Mouse (Mus musculus) MEL (cell line): ENCODE results near the gene 1700029I15Rik. TPM values are rescaled to one million over a fixed set of nuclear protein-coding genes. Genes with fewer than 3 reads are reported as not detected.

ENCODE experiments used
- DNase-seq: peaks from one replicate; pipeline ENCODE4 v3.0.0; 2011; ENCODE audit warnings: low read depth, low spot score
- H3K27ac ChIP-seq: 2 replicates; pipeline ENCODE4 v1.5.1; 2012; ENCODE audit warnings: low read depth, mild to moderate bottlenecking, control low read depth, low read length, moderate library complexity; ENCODE audit not compliant: control insufficient read depth
- H3K27me3 ChIP-seq, 2 experiments: fragments of 150-350 bp in 1 of 2; sonication (generic) in 1 of 2; 2 replicates each; pipeline ENCODE4 v1.6.1; 2012; ENCODE audit warnings: low read length in 2 of 2, mild to moderate bottlenecking in 2 of 2, improper control_type of control experiment in 1 of 2, moderate library complexity in 1 of 2; ENCODE audit not compliant: insufficient read depth in 2 of 2, control insufficient read depth in 1 of 2
- H3K36me3 ChIP-seq, 2 experiments: 2 replicates each; pipeline ENCODE4 v1.6.1; 2012 to 2014; ENCODE audit warnings: low read length in 2 of 2, improper control_type of control experiment in 1 of 2, inconsistent platforms in 1 of 2, mild to moderate bottlenecking in 1 of 2; ENCODE audit not compliant: insufficient read depth in 2 of 2, control insufficient read depth in 1 of 2
- H3K4me1 ChIP-seq, 2 experiments: fragments of 150-350 bp in 1 of 2; sonication (generic) in 1 of 2; 2 replicates each; pipeline ENCODE4 v1.6.1; 2012; ENCODE audit warnings: low read length in 2 of 2, improper control_type of control experiment in 1 of 2, mild to moderate bottlenecking in 1 of 2; ENCODE audit not compliant: insufficient read depth in 2 of 2, control insufficient read depth in 1 of 2
- H3K4me3 ChIP-seq, 2 experiments: fragments of 150-350 bp in 1 of 2; sonication (generic) in 1 of 2; 2 replicates each; pipeline ENCODE4 v1.5.1; 2012; ENCODE audit warnings: low read depth in 2 of 2, low read length in 2 of 2, mild to moderate bottlenecking in 2 of 2, moderate library complexity in 2 of 2, control low read depth in 1 of 2, improper control_type of control experiment in 1 of 2; ENCODE audit not compliant: control insufficient read depth in 1 of 2, insufficient read depth in 1 of 2
- H3K79me2 ChIP-seq: 2 replicates; pipeline ENCODE4 v1.6.1; 2012; ENCODE audit warnings: mild to moderate bottlenecking, low read length, moderate library complexity; ENCODE audit not compliant: control insufficient read depth, poor library complexity, insufficient read depth
- H3K9ac ChIP-seq: 2 replicates; pipeline ENCODE4 v1.6.1; 2012; ENCODE audit warnings: low read depth, mild to moderate bottlenecking, control low read depth, low read length, moderate library complexity; ENCODE audit not compliant: control insufficient read depth, poor library complexity, severe bottlenecking
- H3K9me3 ChIP-seq: fragments of 150-350 bp; sonication (generic); replicated peaks from 2 replicates; pipeline ENCODE4 v1.6.1; 2012; ENCODE audit warnings: mild to moderate bottlenecking, low read length, improper control_type of control experiment, moderate library complexity; ENCODE audit not compliant: insufficient read depth
- CTCF ChIP-seq, 3 experiments: IDR thresholded peaks in 2 of 3; conservative IDR thresholded peaks in 1 of 3; 2 replicates each; pipeline ENCODE4 v1.5.1; 2011 to 2012; ENCODE audit warnings: low read length in 3 of 3, low read depth in 2 of 3, mild to moderate bottlenecking in 2 of 3, improper control_type of control experiment in 1 of 3, inconsistent platforms in 1 of 3, mixed read lengths in 1 of 3, moderate library complexity in 1 of 3; ENCODE audit not compliant: control insufficient read depth in 1 of 3, insufficient read depth in 1 of 3, poor library complexity in 1 of 3, severe bottlenecking in 1 of 3
- E2F4 ChIP-seq: IDR thresholded peaks from 2 replicates; pipeline ENCODE4 v1.6.1; 2011; ENCODE audit warnings: low read depth, low read length, improper control_type of control experiment, borderline replicate concordance
- EP300 ChIP-seq, 2 experiments: IDR thresholded peaks; 2 replicates each; pipeline ENCODE4 v1.6.1; 2011; ENCODE audit warnings: improper control_type of control experiment in 2 of 2, low read length in 2 of 2, low read depth in 1 of 2, mild to moderate bottlenecking in 1 of 2
- ETS1 ChIP-seq: IDR thresholded peaks from 2 replicates; pipeline ENCODE4 v1.6.1; 2012; ENCODE audit warnings: low read depth, mild to moderate bottlenecking, inconsistent platforms, low read length, improper control_type of control experiment, moderate library complexity
- GABPA ChIP-seq: IDR thresholded peaks from 2 replicates; pipeline ENCODE4 v1.6.1; 2012; ENCODE audit warnings: low read depth, mild to moderate bottlenecking, inconsistent platforms, low read length, improper control_type of control experiment, moderate library complexity
- KAT2A ChIP-seq: conservative IDR thresholded peaks from 2 replicates; pipeline ENCODE4 v1.6.1; 2012; ENCODE audit warnings: low read depth, low read length, improper control_type of control experiment, inconsistent platforms
- MAFK ChIP-seq: IDR thresholded peaks from 2 replicates; pipeline ENCODE4 v1.6.1; 2011; ENCODE audit warnings: low read depth, mild to moderate bottlenecking, low read length, improper control_type of control experiment, borderline replicate concordance
- MEF2A ChIP-seq: IDR thresholded peaks from 2 replicates; pipeline ENCODE4 v1.6.1; 2014; ENCODE audit warnings: low read depth, mild to moderate bottlenecking, inconsistent platforms, low read length, improper control_type of control experiment; ENCODE audit not compliant: poor library complexity, insufficient replicate concordance, severe bottlenecking; ENCODE audit errors: extremely low read depth
- MYB ChIP-seq: IDR thresholded peaks from 2 replicates; pipeline ENCODE4 v1.6.1; 2011; ENCODE audit warnings: mild to moderate bottlenecking, low read depth, low read length, improper control_type of control experiment
- NELFE ChIP-seq: IDR thresholded peaks from 2 replicates; pipeline ENCODE4 v1.6.1; 2011; ENCODE audit warnings: low read depth, low read length, improper control_type of control experiment
- POLR2AphosphoS2 ChIP-seq: IDR thresholded peaks from 2 replicates; pipeline ENCODE4 v1.6.1; 2011; ENCODE audit warnings: low read length, improper control_type of control experiment
- SMC3 ChIP-seq: IDR thresholded peaks from 2 replicates; pipeline ENCODE4 v1.6.1; 2011; ENCODE audit warnings: low read depth, low read length, improper control_type of control experiment
- TCF12 ChIP-seq: IDR thresholded peaks from 2 replicates; pipeline ENCODE4 v1.6.1; 2014; ENCODE audit warnings: low read depth, mild to moderate bottlenecking, inconsistent platforms, low read length, improper control_type of control experiment, moderate library complexity
- USF1 ChIP-seq: IDR thresholded peaks from 2 replicates; pipeline ENCODE4 v1.6.1; 2014; ENCODE audit warnings: low read depth, mild to moderate bottlenecking, inconsistent platforms, low read length, improper control_type of control experiment, moderate library complexity
- ZC3H11A ChIP-seq: IDR thresholded peaks from 2 replicates; pipeline ENCODE4 v1.6.1; 2012; ENCODE audit warnings: low read depth, mild to moderate bottlenecking, inconsistent platforms, low read length, improper control_type of control experiment
- ZKSCAN1 ChIP-seq: IDR thresholded peaks from 2 replicates; pipeline ENCODE4 v1.6.1; 2012; ENCODE audit warnings: low read depth, mild to moderate bottlenecking, inconsistent platforms, low read length, improper control_type of control experiment, moderate library complexity
- polyA plus RNA-seq, 2 experiments: library from polyadenylated mRNA; stranded (reverse) in 1 of 2; unstranded in 1 of 2; fragments of >175 nt in 1 of 2; fragments of >200 nt in 1 of 2; gene quantifications; 2 replicates each; pipeline versions ENCODE4 v1.2.1 to v1.2.4; 2012; ENCODE audit warnings: low replicate concordance in 2 of 2, low read depth in 1 of 2; ENCODE audit not compliant: insufficient read length in 2 of 2, insufficient read depth in 1 of 2, missing spikeins in 1 of 2
- total RNA-seq: library from RNA; depleted of rRNA; stranded (reverse); fragments of 300-350 nt; gene quantifications from 2 replicates; pipeline ENCODE4 v1.2.3, GENCODE M21; 2012

Gene 1700029I15Rik
- total and polyA plus RNA-seq, 3 experiments = 0.65 to 3.2 TPM; not detected in 1

- H3K4me1 ChIP-seq = no peaks in the 10 kb centered on the region
- no peak for TF ChIP-seq MEF2A
- TF ChIP-seq GABPA = no peak
- no peak for TF ChIP-seq CTCF (IDR thresholded peaks at IDR 0.05 in 2 of 3, conservative IDR thresholded peaks at IDR 0.05 in 1 of 3; ENCODE audit: control insufficient read depth in 1 of 3, insufficient read depth in 1 of 3, low read depth in 2 of 3, low read length in 3 of 3, poor library complexity in 1 of 3, severe bottlenecking in 1 of 3)
- TF ChIP-seq TCF12 = no peak
- no peak for TF ChIP-seq KAT2A
- no peak for TF ChIP-seq POLR2AphosphoS2
- TF ChIP-seq ETS1 = no peak
- TF ChIP-seq SMC3 = no peak
- no peak for TF ChIP-seq E2F4
- no peak for TF ChIP-seq USF1
Measured at GRCm38 (mm10) chr2:92360893-92361292, 21.4 kb upstream of the 1700029I15Rik start.

GRCm38 (mm10) chr2:92361795-92362194 lies 20.5 kb upstream of the 1700029I15Rik start:
- Histone ChIP-seq H3K9me3 (no peaks in the 10 kb centered on the region), H3K4me1 (no peaks in the 10 kb centered on the region), H3K9ac (no peak overlapping the region), H3K36me3 (no peaks in the 10 kb centered on the region), H3K27ac (no peak overlapping the region), H3K27me3 (no peaks in the 10 kb centered on the region), H3K79me2 (no peaks in the 10 kb centered on the region), H3K4me3 (no peak overlapping the region)
- TF ChIP-seq EP300 (IDR thresholded peaks at IDR 0.05; ENCODE audit: low read depth in 1 of 2, low read length in 2 of 2) (no peak), NELFE (no peak), MAFK (no peak), ZC3H11A (no peak), USF1 (no peak), TCF12 (no peak), ZKSCAN1 (no peak), MEF2A (no peak), MYB (no peak)
- DNase-seq = no peak

More at GRCm38 (mm10) chr2:92360893-92361292, 21.4 kb upstream of the 1700029I15Rik start:
- no peaks in the 10 kb centered on the region for H3K27me3 ChIP-seq
- H3K9me3 ChIP-seq = no peaks in the 10 kb centered on the region
- no peak overlapping the region for H3K4me3 ChIP-seq
- no peaks in the 10 kb centered on the region for H3K36me3 ChIP-seq
- no peak overlapping the region for H3K27ac ChIP-seq
- peak; percentile 11 for DNase-seq
- H3K9ac ChIP-seq = no peak overlapping the region
- no peaks in the 10 kb centered on the region for H3K79me2 ChIP-seq
